Mouse (Mus musculus) liver, adult 2 months (tissue): ENCODE data around the gene Sertad1. TPM values are rescaled to one million over a fixed set of nuclear protein-coding genes. Genes with fewer than 3 reads are reported as not detected.
A peak's percentile ranks its signal among the peaks of the same experiment; 100 is the strongest.

Experiments used
- DNase-seq: peaks from one replicate; pipeline ENCODE4 v3.0.0-alpha.2; 2011; ENCODE audit warnings: low read depth, low spot score; ENCODE audit errors: extremely low read depth
- H3K27ac ChIP-seq: fragments of 200-500 bp; replicated peaks from 2 replicates; pipeline ENCODE4 v1.5.1; 2012; ENCODE audit warnings: low read depth, mild to moderate bottlenecking, control low read depth, inconsistent platforms, low read length; ENCODE audit not compliant: insufficient read depth
- H3K27me3 ChIP-seq: fragments of 200-500 bp; 2 replicates; pipeline ENCODE4 v1.6.1; 2012; ENCODE audit warnings: mild to moderate bottlenecking, moderate library complexity, low read length, inconsistent platforms; ENCODE audit not compliant: control insufficient read depth, insufficient read depth
- H3K36me3 ChIP-seq: fragments of 200-500 bp; 2 replicates; pipeline ENCODE4 v1.6.1; 2012; ENCODE audit warnings: low read length, inconsistent platforms; ENCODE audit not compliant: control insufficient read depth, insufficient read depth
- H3K4me1 ChIP-seq: fragments of 200-500 bp; 2 replicates; pipeline ENCODE4 v1.6.1; 2011; ENCODE audit warnings: low read length; ENCODE audit not compliant: control insufficient read depth, insufficient read depth
- H3K4me3 ChIP-seq: fragments of 200-500 bp; 2 replicates; pipeline ENCODE4 v1.5.1; 2011; ENCODE audit warnings: low read depth, mild to moderate bottlenecking, control low read depth, low read length, moderate library complexity; ENCODE audit not compliant: insufficient read depth
- H3K79me2 ChIP-seq: fragments of 200-500 bp; 2 replicates; pipeline ENCODE4 v1.6.1; 2012; ENCODE audit warnings: inconsistent platforms, mild to moderate bottlenecking, low read length, moderate library complexity; ENCODE audit not compliant: control insufficient read depth, insufficient read depth
- H3K9ac ChIP-seq: fragments of 200-500 bp; 2 replicates; pipeline ENCODE4 v1.6.1; 2012; ENCODE audit warnings: low read depth, mild to moderate bottlenecking, control low read depth, inconsistent platforms, low read length
- CTCF ChIP-seq: fragments of 200-500 bp; IDR thresholded peaks from 2 replicates; pipeline ENCODE4 v1.5.1; 2011; ENCODE audit warnings: low read depth, low read length, control low read depth
- POLR2A ChIP-seq: fragments of 200-500 bp; IDR thresholded peaks from 2 replicates; pipeline ENCODE4 v1.6.1; 2011; ENCODE audit warnings: low read length, control low read depth; ENCODE audit not compliant: insufficient read depth; ENCODE audit errors: extremely low read depth
- WGBS: fragments of 180-500 bp; shearing (Covaris S2); methylation state at CpG from one replicate; pipeline ENCODE4 v1.1.7; 2018; 5-methylcytosine and 5-hydroxymethylcytosine counted together
- polyA plus RNA-seq: library from polyadenylated mRNA; depleted of rRNA; stranded (reverse); fragments of >200 nt; gene quantifications from 2 replicates; pipeline ENCODE4 v1.2.3, GENCODE M21; 2012
- total RNA-seq: library from RNA; depleted of rRNA; stranded (reverse); fragments of >200 nt; gene quantifications from 2 replicates; pipeline ENCODE4 v1.2.3, GENCODE M21; 2014

The Sertad1 gene
- total and polyA plus RNA-seq, 2 experiments = 7.7 to 11.6 TPM

DNA sequence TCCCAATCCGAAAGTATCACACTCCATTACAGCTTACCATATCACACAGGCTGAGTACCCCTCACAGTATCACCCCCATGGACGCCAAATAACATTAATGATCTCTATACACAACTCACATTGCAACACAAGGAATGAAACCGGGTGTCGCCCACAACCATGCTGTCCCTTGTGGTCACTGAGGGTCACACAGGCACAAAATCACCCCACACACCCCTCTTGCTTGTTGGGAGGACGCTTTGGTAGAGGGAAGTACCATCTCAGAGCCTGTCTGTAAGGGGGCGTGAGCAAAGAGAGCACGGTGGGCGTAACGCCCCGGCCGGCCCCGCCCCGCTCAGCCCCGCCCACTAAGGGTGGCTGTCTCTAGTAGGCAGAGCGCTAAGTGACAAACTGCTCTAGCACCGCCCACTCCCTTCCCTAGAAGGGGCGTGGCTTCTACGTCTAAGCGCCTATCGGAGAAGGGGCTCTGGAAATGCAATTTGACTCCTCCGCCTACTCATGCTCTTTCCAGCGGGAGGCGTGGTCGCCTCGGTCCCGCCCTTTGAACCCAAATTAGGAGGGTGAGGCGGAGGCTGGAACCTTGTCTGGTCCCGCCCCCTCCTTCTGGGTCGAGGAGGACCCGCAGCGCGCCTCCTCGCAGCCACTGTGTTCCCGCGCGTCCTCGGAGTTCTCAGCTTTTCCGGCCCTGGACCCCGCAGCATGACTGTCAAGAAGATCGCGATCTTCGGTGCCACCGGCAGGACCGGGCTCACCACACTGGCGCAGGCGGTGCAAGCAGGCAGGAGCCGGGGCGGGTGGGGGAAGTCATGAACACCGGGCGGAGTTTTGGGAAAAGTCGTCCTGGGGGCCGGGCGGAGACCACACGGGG is 39.1 kb upstream of the Sertad1 start, which contains the start of the genes Sptbn4 and Blvrb:
Gene Sptbn4 (minus strand): TSS at position 268 of the 868 bp plus-strand sequence.
Gene Blvrb (plus strand): TSS at position 560 of the 868 bp plus-strand sequence.
- Histone ChIP-seq H3K27me3 (no peaks in the 10 kb centered on the region), H3K36me3 (no peaks in the 10 kb centered on the region), H3K27ac (peak within 1 kb of the TSS; percentile 56), H3K79me2 (no peaks in the 10 kb centered on the region; the same call in 1 of the 2 replicates), H3K4me1 (peaks cover 22% of the 10 kb centered on the region), H3K4me3 (peak within 1 kb of the TSS; percentile 86), H3K9ac (peak within 1 kb of the TSS; percentile 87)
- DNase-seq = peak; percentile 97
- WGBS = under 1% methylated on average over 54 of the region's 54 CpGs
- TF ChIP-seq CTCF (0 out of 2 replicates have a peak, but pooled peaks have one; percentile 3), POLR2A (peak; percentile 93)

DNA sequence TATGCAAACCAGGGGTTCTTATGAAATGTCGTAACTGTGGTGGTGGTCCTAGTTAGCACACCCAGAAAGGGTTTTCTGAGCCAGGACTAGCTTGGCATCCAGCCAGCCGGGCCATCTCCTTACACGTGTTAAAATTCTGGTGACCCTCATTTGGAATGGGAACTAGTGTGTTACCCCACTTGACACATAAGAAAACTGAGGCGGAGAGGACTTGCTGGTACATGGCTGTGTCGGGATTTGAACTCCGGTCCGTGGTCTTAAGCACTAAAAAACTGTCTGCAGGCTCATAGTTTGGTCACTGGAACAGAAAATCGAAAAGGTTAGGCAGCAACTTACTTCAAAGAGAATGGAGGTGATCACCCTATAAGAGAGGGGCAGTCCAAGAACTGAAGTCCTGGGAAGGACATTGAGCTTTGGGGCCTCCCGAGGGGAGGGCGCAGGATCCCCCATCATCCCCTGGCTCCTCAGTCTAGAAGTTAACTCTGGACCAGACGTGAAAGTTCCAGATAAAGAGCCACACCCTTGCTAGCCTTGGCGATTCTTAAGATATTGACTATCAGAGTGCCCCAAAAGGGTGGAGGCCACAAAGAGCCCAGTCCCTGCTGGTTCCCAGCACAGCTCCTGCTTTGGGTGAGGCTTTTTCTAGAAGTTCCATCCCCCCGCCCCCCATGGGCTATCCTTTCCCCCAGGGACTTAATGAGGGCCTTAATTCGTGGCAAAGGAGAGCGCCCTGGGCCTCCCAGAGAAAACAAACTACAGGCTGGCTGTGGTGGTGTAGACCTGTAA is 38.1 kb upstream of the Sertad1 start:
- DNase-seq = peak; percentile 43
- Histone ChIP-seq H3K4me3 (peak overlapping the region; percentile 86), H3K36me3 (no peaks in the 10 kb centered on the region), H3K27me3 (no peaks in the 10 kb centered on the region), H3K27ac (peak overlapping the region; percentile 56), H3K4me1 (peaks cover 22% of the 10 kb centered on the region), H3K9ac (peak overlapping the region; percentile 87), H3K79me2 (no peaks in the 10 kb centered on the region; the same call in 1 of the 2 replicates)
- TF ChIP-seq CTCF = no peak
- no peak for TF ChIP-seq POLR2A
- 39% methylated on average over 15 of the region's 15 CpGs for WGBS

DNA sequence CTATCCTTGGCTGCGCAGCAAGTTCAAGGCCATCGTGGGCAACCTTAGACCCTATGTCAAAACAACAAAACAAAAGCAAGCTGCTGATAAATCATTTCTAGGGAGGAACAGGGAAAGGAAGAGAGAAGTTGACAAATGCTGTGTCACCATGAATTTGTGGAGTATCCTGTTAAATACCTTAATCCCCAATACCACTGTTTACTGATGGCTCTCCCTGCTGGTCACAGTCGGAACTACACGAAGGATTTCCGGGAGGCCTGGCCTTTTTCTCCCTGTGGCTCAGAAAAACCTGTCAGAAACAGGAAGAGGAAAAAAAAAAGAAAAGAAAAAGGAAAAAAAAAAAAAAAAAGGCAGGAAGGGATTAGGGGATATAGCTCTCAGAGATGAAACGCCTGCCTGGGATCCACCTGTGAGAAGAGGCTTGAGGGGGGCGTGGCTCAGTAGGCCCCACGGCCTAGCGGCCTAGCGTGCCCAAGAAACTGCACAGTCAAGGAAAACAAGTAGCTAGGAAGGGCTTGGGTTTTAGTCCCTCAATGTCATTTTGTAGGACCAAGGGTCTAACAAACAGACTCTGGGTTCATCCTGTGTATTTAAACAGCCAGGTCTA is 37.4 kb upstream of the Sertad1 start:
- Histone ChIP-seq H3K9ac (peak overlapping the region; percentile 13), H3K79me2 (no peaks in the 10 kb centered on the region; the same call in 1 of the 2 replicates), H3K27ac (peak overlapping the region; percentile 56), H3K27me3 (no peaks in the 10 kb centered on the region), H3K4me3 (peak overlapping the region; percentile 26; the same call in 1 of the 2 replicates), H3K4me1 (peaks cover 22% of the 10 kb centered on the region), H3K36me3 (no peaks in the 10 kb centered on the region)
- peak; percentile 74 for DNase-seq
- TF ChIP-seq CTCF = peak; percentile 59; the same call in 1 of the 2 replicates
- TF ChIP-seq POLR2A = no peak
- WGBS = 47% methylated on average over 10 of the region's 10 CpGs

DNA sequence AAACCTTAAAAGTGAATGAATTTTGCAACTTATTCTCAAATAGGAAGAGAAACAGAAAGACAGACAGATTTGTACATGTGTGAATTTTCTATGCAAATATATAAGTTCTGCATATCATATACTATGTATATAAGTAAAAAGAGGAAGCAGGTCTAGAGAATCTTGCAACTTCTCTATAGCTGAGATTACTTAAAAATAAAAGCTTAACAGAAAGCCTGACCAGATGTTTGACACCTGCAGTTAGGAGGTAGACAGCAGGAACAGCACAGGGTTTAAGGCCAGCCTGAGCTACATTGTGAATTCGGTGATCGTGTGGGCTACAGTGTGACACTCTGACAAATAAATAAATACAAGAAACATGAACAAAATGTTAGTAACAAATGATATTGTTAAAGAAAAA is 35.4 kb upstream of the Sertad1 start:
- H3K4me3 ChIP-seq = no peak overlapping the region
- H3K27me3 ChIP-seq = no peaks in the 10 kb centered on the region
- H3K36me3 ChIP-seq = no peaks in the 10 kb centered on the region
- WGBS = 77% methylated on average over 2 of the region's 2 CpGs
- H3K27ac ChIP-seq = peak overlapping the region; percentile 34; the same call in 1 of the 2 replicates
- no peak for TF ChIP-seq CTCF
- TF ChIP-seq POLR2A = no peak
- no peak for DNase-seq
- H3K4me1 ChIP-seq = peaks cover 22% of the 10 kb centered on the region
- H3K79me2 ChIP-seq = peaks cover 5% of the 10 kb centered on the region; the same call in 1 of the 2 replicates
- no peak overlapping the region for H3K9ac ChIP-seq

DNA sequence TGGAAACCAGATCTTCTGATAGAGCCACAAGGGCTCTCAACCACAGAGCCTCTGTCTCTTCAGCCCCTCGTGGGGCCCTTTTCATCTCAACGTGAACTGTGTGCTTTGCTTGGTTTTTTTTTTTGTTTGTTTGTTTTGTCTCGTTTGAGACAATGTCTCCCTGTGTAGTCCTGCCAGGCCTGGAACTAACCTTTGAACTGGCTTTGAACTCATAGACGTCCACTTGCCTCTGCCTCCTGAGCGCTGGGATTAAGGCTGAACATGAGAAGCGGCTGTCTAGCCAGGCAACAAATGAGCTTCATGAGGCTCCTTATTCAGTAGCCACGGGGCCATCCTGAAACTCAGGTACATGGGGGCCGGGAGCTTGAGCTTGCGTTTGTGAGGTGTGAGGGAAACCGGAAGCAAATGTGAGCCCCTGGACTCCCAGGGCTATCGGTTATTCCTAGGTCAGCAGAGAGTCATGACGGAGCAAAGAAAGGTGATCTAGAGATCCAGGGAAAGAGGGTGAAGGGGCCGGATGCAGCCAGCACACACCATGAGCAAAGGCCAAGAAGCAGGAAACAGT is 34.4 kb upstream of the Sertad1 start:
- peaks cover 16% of the 10 kb centered on the region; the same call in 1 of the 2 replicates for H3K4me1 ChIP-seq
- WGBS = 11% methylated on average over 13 of the region's 13 CpGs
- H3K27me3 ChIP-seq = no peaks in the 10 kb centered on the region
- H3K27ac ChIP-seq = peak overlapping the region; percentile 94
- peaks cover 6% of the 10 kb centered on the region; the same call in 1 of the 2 replicates for H3K79me2 ChIP-seq
- peak overlapping the region; percentile 53 for H3K4me3 ChIP-seq
- DNase-seq = peak; percentile 94
- no peaks in the 10 kb centered on the region for H3K36me3 ChIP-seq
- TF ChIP-seq POLR2A (no peak), CTCF (no peak)
- peak overlapping the region; percentile 62 for H3K9ac ChIP-seq
